16 mouse cellular contexts compared by ENCODE assay signal in genomic region chr7:46999983-47000643, GRCm38 (mm10). TPM values are rescaled to one million over a fixed set of nuclear protein-coding genes. Genes with fewer than 3 reads are reported as not detected.
DNase-seq lines count a peak whose midpoint lies in the region; ATAC-seq and TF ChIP-seq lines count a peak whose summit lies in the region.
"Had no signal": no experiment of that assay in that cellular context is flagged by ENCODE, and none has a peak within 500 bp of the region (broad histone marks: within the 10 kb centered on the region; RNA-seq: fewer than 3 reads in every experiment).

No protein-coding gene starts in this region.

- no peak overlapping the region for H3K4me2 ChIP-seq in heart, embryonic 15.5 days
- H3K4me2 ChIP-seq in lung, embryonic 15.5 days: no peak overlapping the region
- H3K4me2 ChIP-seq in kidney, embryonic 16.5 days (replicated peaks; ENCODE audit: low read depth, low read length): no peak overlapping the region
- H3K4me2 ChIP-seq in stomach, embryonic 16.5 days (ENCODE audit: low read depth, low read length): 0 out of 2 replicates have a peak overlapping the region, but pooled peaks have one; percentile 5

- no peak for DNase-seq in heart, postnatal 14 days
- DNase-seq in lung, adult 2 months: no peak
- DNase-seq in adrenal gland, postnatal 36 days: no peak
- DNase-seq in gastrocnemius, adult 8-10 months (ENCODE audit: low spot score in 2 of 2): no peak
- DNase-seq: adrenal gland, postnatal 25 days; cerebellum, adult 11 months had no signal

- H3K4me1 ChIP-seq in heart, embryonic 15.5 days (replicated peaks): peaks cover 49% of the 10 kb centered on the region
- H3K4me1 ChIP-seq in lung, embryonic 15.5 days: peaks cover 41% of the 10 kb centered on the region
- H3K4me1 ChIP-seq in lung, adult 2 months (ENCODE audit: control insufficient read depth, insufficient read depth, low read length): peaks cover 5% of the 10 kb centered on the region
- H3K4me1 ChIP-seq in kidney, embryonic 16.5 days (ENCODE audit: insufficient read depth, low read length): peaks cover 24% of the 10 kb centered on the region; the same call in 1 of the 2 replicates
- H3K4me1 ChIP-seq in stomach, embryonic 16.5 days (ENCODE audit: control insufficient read depth, insufficient read depth, low read length): peaks cover 39% of the 10 kb centered on the region

- H3K9me3 ChIP-seq in heart, embryonic 15.5 days (replicated peaks): no peaks in the 10 kb centered on the region
- no peaks in the 10 kb centered on the region for H3K9me3 ChIP-seq in lung, embryonic 15.5 days
- no peaks in the 10 kb centered on the region for H3K9me3 ChIP-seq in kidney, embryonic 16.5 days (ENCODE audit: low read length)
- no peaks in the 10 kb centered on the region for H3K9me3 ChIP-seq in stomach, embryonic 16.5 days (replicated peaks; ENCODE audit: control insufficient read depth, low read length)

- peaks cover 38% of the 10 kb centered on the region for H3K36me3 ChIP-seq in heart, embryonic 15.5 days
- H3K36me3 ChIP-seq in lung, embryonic 15.5 days: peaks cover 35% of the 10 kb centered on the region; the same call in 1 of the 2 replicates
- peaks cover 34% of the 10 kb centered on the region for H3K36me3 ChIP-seq in kidney, embryonic 16.5 days (ENCODE audit: insufficient read depth, low read length)
- peaks cover 21% of the 10 kb centered on the region for H3K36me3 ChIP-seq in stomach, embryonic 16.5 days (ENCODE audit: control insufficient read depth, insufficient read depth, low read length)

- no peak overlapping the region for H3K9ac ChIP-seq in heart, embryonic 15.5 days
- H3K9ac ChIP-seq in lung, embryonic 15.5 days: no peak overlapping the region
- H3K9ac ChIP-seq in kidney, embryonic 16.5 days (replicated peaks; ENCODE audit: low read length): no peak overlapping the region
- peak overlapping the region; percentile 6; the same call in 1 of the 2 replicates for H3K9ac ChIP-seq in stomach, embryonic 16.5 days (ENCODE audit: low read length)

- H3K27me3 ChIP-seq in heart, embryonic 15.5 days: no peaks in the 10 kb centered on the region
- no peaks in the 10 kb centered on the region for H3K27me3 ChIP-seq in lung, embryonic 15.5 days
- no peaks in the 10 kb centered on the region for H3K27me3 ChIP-seq in kidney, embryonic 16.5 days (ENCODE audit: insufficient read depth, low read length)
- no peaks in the 10 kb centered on the region for H3K27me3 ChIP-seq in stomach, embryonic 16.5 days (ENCODE audit: control insufficient read depth, insufficient read depth, low read length)

- intact Hi-C loops in heart, postnatal 14 days (cut with DNase I): loop anchor here (10.0 kb wide), 1 partner anchor 285 kb away; the partner anchor contains the start of genes Saa3 and Saal1

- 71% methylated on average over 8 of the region's 8 CpGs for WGBS in heart, embryonic 15.5 days
- WGBS in lung, embryonic 15.5 days: 51% methylated on average over 8 of the region's 8 CpGs
- 66% methylated on average over 8 of the region's 8 CpGs for WGBS in lung, adult 2 months
- 69% methylated on average over 8 of the region's 8 CpGs for WGBS in kidney, embryonic 16.5 days
- WGBS in stomach, embryonic 16.5 days: 53% methylated on average over 8 of the region's 8 CpGs

- no peak overlapping the region for H3K4me3 ChIP-seq in heart, embryonic 15.5 days
- H3K4me3 ChIP-seq in lung, embryonic 15.5 days: no peak overlapping the region
- no peak overlapping the region for H3K4me3 ChIP-seq in lung, adult 2 months (replicated peaks; ENCODE audit: extremely low read depth, low read depth, low read length)
- H3K4me3 ChIP-seq in kidney, embryonic 16.5 days (ENCODE audit: low read length): no peak overlapping the region
- no peak overlapping the region for H3K4me3 ChIP-seq in stomach, embryonic 16.5 days (replicated peaks; ENCODE audit: low read length)

- H3K27ac ChIP-seq in heart, embryonic 15.5 days: peak overlapping the region; percentile 29; the same call in 1 of the 2 replicates
- H3K27ac ChIP-seq in lung, embryonic 15.5 days: peak overlapping the region; percentile 25
- H3K27ac ChIP-seq in kidney, embryonic 16.5 days (ENCODE audit: low read length): peak overlapping the region; percentile 13; the same call in 1 of the 2 replicates
- peak overlapping the region; percentile 62 for H3K27ac ChIP-seq in stomach, embryonic 16.5 days (ENCODE audit: low read length)
- H3K27ac ChIP-seq: hindbrain, postnatal 0 days had no signal

- TF ChIP-seq CTCF in lung, adult 2 months (IDR thresholded peaks at IDR 0.05; ENCODE audit: insufficient read depth, low read length): no peak

- ATAC-seq in heart, embryonic 15.5 days (replicated peaks; ENCODE audit: insufficient number of reproducible peaks, insufficient read depth, low FRiP score, low read depth): no peak
- no peak for ATAC-seq in lung, embryonic 15.5 days (ENCODE audit: borderline replicate concordance, extremely low read depth, low FRiP score, low TSS enrichment)
- peak; percentile 20; the same call in 1 of the 2 replicates for ATAC-seq in kidney, embryonic 16.5 days (ENCODE audit: low FRiP score, low TSS enrichment)
- ATAC-seq in stomach, embryonic 16.5 days (ENCODE audit: insufficient read depth, low FRiP score): no peak; the same call in 1 of the 2 replicates
- ATAC-seq: CD4-positive, CD25-positive, alpha-beta regulatory T cell, adult 4 months had no signal

- no peak for TF ChIP-seq POLR2A in lung, adult 2 months (IDR thresholded peaks at IDR 0.05; ENCODE audit: borderline replicate concordance, extremely low read depth, low read depth, low read length)

RNA-seq across cellular contexts. Expression of gene Spty2d1, which starts 8.1 kb away (rescaled TPM):
- 13.6 and 15.3 TPM in 2 replicates for polyA plus RNA-seq in heart, embryonic 15.5 days (2015; fragmentation: Nextera tagmentation; extraction: Ambion mirVana)
- total RNA-seq in heart, postnatal 14 days (2021): 10 to 100 TPM; 10.2 to 11.1 TPM
- 22.8 and 23.3 TPM in 2 replicates for polyA plus RNA-seq in lung, embryonic 15.5 days (2015; fragmentation: Nextera tagmentation; extraction: Ambion mirVana)
- 5.2 and 5.6 TPM in 2 replicates for polyA plus RNA-seq in lung, adult 2 months (2012; rRNA removed)
- 20.9 and 21.1 TPM in 2 replicates for polyA plus RNA-seq in kidney, embryonic 16.5 days (2015; fragmentation: Nextera tagmentation; extraction: Ambion mirVana)
- 25.1 and 25.7 TPM in 2 replicates for polyA plus RNA-seq in stomach, embryonic 16.5 days (2015; fragmentation: Nextera tagmentation; extraction: Ambion mirVana)
- total RNA-seq in adrenal gland, postnatal 36 days (2021): 10 to 100 TPM; 20.4 to 34.9 TPM
- total RNA-seq in gastrocnemius, adult 8-10 months (2022): 1 to 10 TPM; 3.6 to 4.8 (median 4.3) TPM

RNA-seq across cellular contexts. Expression of gene Gm9999, which starts 16.7 kb away (rescaled TPM):
- polyA plus RNA-seq in heart, embryonic 15.5 days (2015; fragmentation: Nextera tagmentation; extraction: Ambion mirVana): not detected in 2 replicates
- total RNA-seq in heart, postnatal 14 days (2021): not detected
- polyA plus RNA-seq in lung, embryonic 15.5 days (2015; fragmentation: Nextera tagmentation; extraction: Ambion mirVana): 0.62 TPM in 1 of 2 replicates, not detected in the other
- not detected in 2 replicates for polyA plus RNA-seq in lung, adult 2 months (2012; rRNA removed)
- not detected in 2 replicates for polyA plus RNA-seq in kidney, embryonic 16.5 days (2015; fragmentation: Nextera tagmentation; extraction: Ambion mirVana)
- not detected in 2 replicates for polyA plus RNA-seq in stomach, embryonic 16.5 days (2015; fragmentation: Nextera tagmentation; extraction: Ambion mirVana)
- not detected for total RNA-seq in adrenal gland, postnatal 36 days (2021)
- not detected for total RNA-seq in gastrocnemius, adult 8-10 months (2022)
- total RNA-seq: adrenal gland, postnatal 25 days; hindbrain, postnatal 0 days; left cerebral cortex, adult 18-20 months had no signal
- polyA plus RNA-seq: CD4-positive, CD25-positive, alpha-beta regulatory T cell, adult 4 months; hindbrain, postnatal 0 days; midbrain, embryonic 14.5 days; small intestine, adult 2 months; thymus, postnatal 0 days had no signal

RNA-seq across cellular contexts. Expression of gene Uevld, which starts 41.8 kb away (rescaled TPM):
- polyA plus RNA-seq in heart, embryonic 15.5 days (2015; fragmentation: Nextera tagmentation; extraction: Ambion mirVana): 7.8 and 8.9 TPM in 2 replicates
- 1 to 10 TPM; 8.1 to 9.7 TPM for total RNA-seq in heart, postnatal 14 days (2021)
- 12.1 and 13.1 TPM in 2 replicates for polyA plus RNA-seq in lung, embryonic 15.5 days (2015; fragmentation: Nextera tagmentation; extraction: Ambion mirVana)
- polyA plus RNA-seq in lung, adult 2 months (2012; rRNA removed): 1.9 and 3.9 TPM in 2 replicates
- polyA plus RNA-seq in kidney, embryonic 16.5 days (2015; fragmentation: Nextera tagmentation; extraction: Ambion mirVana): 11.0 and 12.8 TPM in 2 replicates
- 11.6 and 12.6 TPM in 2 replicates for polyA plus RNA-seq in stomach, embryonic 16.5 days (2015; fragmentation: Nextera tagmentation; extraction: Ambion mirVana)
- total RNA-seq in adrenal gland, postnatal 36 days (2021): 10 to 100 TPM; 16.8 to 21.9 TPM
- 10 to 100 TPM; 10.8 to 18.9 (median 12.1) TPM for total RNA-seq in gastrocnemius, adult 8-10 months (2022)

RNA-seq across cellular contexts. Expression of gene Tmem86a, which starts 50.3 kb away (rescaled TPM):
- 19.7 and 23.9 TPM in 2 replicates for polyA plus RNA-seq in heart, embryonic 15.5 days (2015; fragmentation: Nextera tagmentation; extraction: Ambion mirVana)
- total RNA-seq in heart, postnatal 14 days (2021): 10 to 100 TPM; 26.4 to 31.0 TPM
- polyA plus RNA-seq in lung, embryonic 15.5 days (2015; fragmentation: Nextera tagmentation; extraction: Ambion mirVana): 44.9 and 45.5 TPM in 2 replicates
- 28.2 and 32.8 TPM in 2 replicates for polyA plus RNA-seq in lung, adult 2 months (2012; rRNA removed)
- polyA plus RNA-seq in kidney, embryonic 16.5 days (2015; fragmentation: Nextera tagmentation; extraction: Ambion mirVana): 34.8 and 35.8 TPM in 2 replicates
- polyA plus RNA-seq in stomach, embryonic 16.5 days (2015; fragmentation: Nextera tagmentation; extraction: Ambion mirVana): 27.9 and 29.9 TPM in 2 replicates
- total RNA-seq in adrenal gland, postnatal 36 days (2021): 10 to 100 TPM; 21.8 to 38.1 TPM
- total RNA-seq in gastrocnemius, adult 8-10 months (2022): 1 to 10 TPM; 4.1 to 7.5 (median 5.0) TPM
